Mouse (Mus musculus) midbrain, embryonic 11.5 days (tissue): ENCODE results near the gene Sema6d. TPM values are rescaled to one million over a fixed set of nuclear protein-coding genes. Genes with fewer than 3 reads are reported as not detected.
A peak's percentile ranks its signal among the peaks of the same experiment; 100 is the strongest.

Experiments
- ATAC-seq: fragments of 200-750 bp; cut with Nextera tagmentation; 2 replicates; pipeline ENCODE4 v1.8.0; 2017; ENCODE audit warnings: moderate TSS enrichment, moderate library complexity; ENCODE audit not compliant: low FRiP score
- DNase-seq: peaks from one replicate; pipeline ENCODE4 v3.0.0; 2015; ENCODE audit warnings: low spot score; ENCODE audit errors: missing footprints
- H3K27ac ChIP-seq: fragments of 300-500 bp; sonication (generic); 2 replicates; pipeline ENCODE4 v1.5.1; 2014; ENCODE audit warnings: low read depth, low read length
- H3K27me3 ChIP-seq: fragments of 300-500 bp; sonication (generic); 2 replicates; pipeline ENCODE4 v1.6.1; 2014; ENCODE audit warnings: mild to moderate bottlenecking, low read length, moderate library complexity, mixed read lengths; ENCODE audit not compliant: control insufficient read depth, insufficient read depth
- H3K36me3 ChIP-seq: fragments of 300-500 bp; sonication (generic); 2 replicates; pipeline ENCODE4 v1.6.1; 2014; ENCODE audit warnings: mild to moderate bottlenecking, low read length, moderate library complexity, mixed read lengths; ENCODE audit not compliant: control insufficient read depth, insufficient read depth
- H3K4me1 ChIP-seq: fragments of 300-500 bp; sonication (generic); 2 replicates; pipeline ENCODE4 v1.6.1; 2014; ENCODE audit warnings: low read length; ENCODE audit not compliant: control insufficient read depth, insufficient read depth
- H3K4me2 ChIP-seq: fragments of 300-500 bp; sonication (generic); 2 replicates; pipeline ENCODE4 v1.6.1; 2014; ENCODE audit warnings: mild to moderate bottlenecking, moderate library complexity
- H3K4me3 ChIP-seq: fragments of 300-500 bp; sonication (generic); 2 replicates; pipeline ENCODE4 v1.5.1; 2014; ENCODE audit warnings: low read depth, low read length
- H3K9ac ChIP-seq: fragments of 300-500 bp; sonication (generic); 2 replicates; pipeline ENCODE4 v1.6.1; 2014; ENCODE audit warnings: low read length
- H3K9me3 ChIP-seq: fragments of 300-500 bp; sonication (generic); 2 replicates; pipeline ENCODE4 v1.6.1; 2016; ENCODE audit warnings: low read length; ENCODE audit not compliant: control insufficient read depth
- WGBS: fragments of 180-500 bp; shearing (Covaris S2); extraction: QIAGEN DNeasy Blood & Tissue Kit; methylation state at CpG from one replicate; pipeline ENCODE4 v1.1.7; 2014; 5-methylcytosine and 5-hydroxymethylcytosine counted together
- polyA plus RNA-seq: library from polyadenylated mRNA; unstranded; fragments of >200 nt; fragmentation: Nextera tagmentation; extraction: Ambion mirVana; gene quantifications from 2 replicates; pipeline ENCODE4 v1.2.1, GENCODE M21; 2014

Sema6d gene
- polyA plus RNA-seq, 1 experiment from 2014 or later, result 11.1 TPM

DNA sequence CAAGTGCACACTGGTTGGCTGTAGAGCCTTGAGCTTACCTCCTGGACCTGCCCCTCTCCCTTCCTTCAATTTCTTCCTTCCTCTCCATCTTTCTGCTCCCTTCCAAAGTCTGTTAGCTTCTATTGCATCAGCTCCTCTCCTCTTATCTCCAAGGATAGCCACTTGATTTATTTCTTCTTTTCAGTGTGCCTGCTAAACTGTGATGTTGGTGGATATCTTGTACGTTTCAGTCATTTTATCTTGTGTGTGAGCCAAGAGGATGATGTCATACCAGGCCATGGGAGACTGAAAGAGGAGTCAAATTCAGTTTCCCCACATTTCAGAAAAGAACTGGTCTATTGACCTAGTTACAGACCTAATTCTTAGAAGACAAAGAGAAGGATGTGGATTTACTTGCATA lies 153.8 kb downstream of the Sema6d start:
- H3K9me3 ChIP-seq, result no peaks in the 10 kb centered on the region
- H3K4me1 ChIP-seq, result no peaks in the 10 kb centered on the region
- DNase-seq, result no peak
- H3K4me3 ChIP-seq, result no peak overlapping the region
- ATAC-seq, result no peak
- H3K36me3 ChIP-seq, result no peaks in the 10 kb centered on the region
- H3K9ac ChIP-seq, result no peak overlapping the region
- H3K27ac ChIP-seq, result no peak overlapping the region
- H3K27me3 ChIP-seq, result no peaks in the 10 kb centered on the region
- H3K4me2 ChIP-seq, result no peak overlapping the region
- WGBS, result 92% methylated on average over 1 of the region's 1 CpGs

DNA sequence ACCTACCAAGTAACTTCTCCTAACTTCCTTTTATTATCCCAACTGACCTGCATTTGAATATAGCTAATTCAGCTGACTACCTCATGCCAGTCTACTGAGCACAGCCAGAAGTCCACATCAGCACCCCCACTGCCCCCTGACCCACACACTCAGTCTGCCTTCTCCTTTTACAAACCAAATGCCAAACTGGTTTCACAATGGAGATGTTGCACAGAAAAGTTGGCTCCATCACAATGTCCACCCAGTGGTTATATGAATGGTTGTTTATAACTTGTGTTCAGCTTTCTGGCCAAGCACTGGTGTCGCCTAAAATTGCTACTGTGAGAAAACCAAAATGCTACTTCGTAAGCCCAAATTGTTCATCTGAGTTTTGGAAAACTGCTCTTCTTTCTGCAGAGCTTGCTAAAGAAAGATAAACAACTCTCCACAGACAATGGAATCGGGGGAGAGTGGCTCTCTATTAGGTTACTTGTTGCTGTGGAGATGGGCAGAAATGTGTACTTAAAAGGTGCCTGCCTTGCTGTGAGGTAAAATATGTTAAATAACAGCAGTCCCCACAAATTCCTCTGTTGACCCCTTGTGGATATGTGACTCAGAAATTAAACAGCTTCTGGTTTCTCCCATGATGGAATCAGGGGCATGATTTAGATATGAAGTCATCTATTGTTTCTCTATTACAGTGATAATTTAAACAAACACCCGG lies 154.9 kb downstream of the Sema6d start:
- 57% methylated on average over 4 of the region's 4 CpGs for WGBS
- no peak for ATAC-seq
- Histone ChIP-seq H3K4me3 (no peak overlapping the region), H3K27ac (no peak overlapping the region), H3K9ac (no peak overlapping the region), H3K36me3 (no peaks in the 10 kb centered on the region), H3K9me3 (no peaks in the 10 kb centered on the region), H3K4me1 (no peaks in the 10 kb centered on the region), H3K4me2 (no peak overlapping the region), H3K27me3 (no peaks in the 10 kb centered on the region)
- DNase-seq, result no peak

DNA sequence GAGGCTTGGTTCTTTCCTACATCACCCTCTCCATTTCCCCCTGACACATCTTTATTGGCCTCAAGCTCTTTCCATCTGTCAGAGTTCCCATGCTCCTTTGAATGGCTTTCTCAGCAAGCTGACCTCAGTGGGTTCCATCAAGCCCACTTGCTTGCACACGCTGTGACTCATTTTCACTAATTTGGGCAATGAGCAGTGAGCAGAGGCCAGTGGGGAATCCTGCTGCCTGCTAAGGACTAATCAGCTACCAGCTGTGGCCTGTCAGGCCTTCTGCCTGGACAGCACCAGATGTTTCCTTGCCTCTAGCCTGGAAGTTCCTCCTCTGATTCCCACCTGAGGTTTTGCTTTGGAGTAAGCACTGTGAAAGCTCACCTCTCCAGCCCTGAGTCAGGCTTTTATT lies 168.3 kb downstream of the Sema6d start:
- Histone ChIP-seq H3K27ac (no peak overlapping the region), H3K27me3 (no peaks in the 10 kb centered on the region), H3K9me3 (no peaks in the 10 kb centered on the region), H3K4me1 (no peaks in the 10 kb centered on the region), H3K36me3 (no peaks in the 10 kb centered on the region), H3K4me3 (no peak overlapping the region), H3K9ac (no peak overlapping the region), H3K4me2 (no peak overlapping the region)
- DNase-seq (no peak), ATAC-seq (no peak)
- 59% methylated on average over 1 of the region's 1 CpGs for WGBS

DNA sequence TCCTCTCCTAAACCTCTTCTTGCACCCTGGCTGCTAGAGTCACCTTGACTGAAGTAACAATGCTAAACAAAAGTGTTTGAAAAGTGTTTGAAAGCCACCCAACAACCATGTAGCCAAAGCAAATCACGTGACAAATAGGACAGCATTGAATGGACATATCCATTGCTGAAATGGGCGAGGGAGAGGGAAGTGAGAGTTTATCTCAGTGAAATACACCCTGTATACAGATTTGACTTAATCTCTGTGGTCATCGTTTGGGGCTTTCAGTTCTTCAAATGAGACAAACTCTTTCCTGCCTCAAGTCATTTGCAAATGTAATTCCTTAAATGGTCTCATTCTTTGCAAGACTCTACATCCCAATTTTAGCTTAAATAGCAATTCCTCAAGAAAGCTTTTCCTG lies 174.5 kb downstream of the Sema6d start:
- ATAC-seq (no peak), DNase-seq (no peak)
- Histone ChIP-seq H3K36me3 (no peaks in the 10 kb centered on the region), H3K9me3 (no peaks in the 10 kb centered on the region), H3K4me2 (no peak overlapping the region), H3K27me3 (no peaks in the 10 kb centered on the region), H3K27ac (no peak overlapping the region), H3K4me1 (no peaks in the 10 kb centered on the region), H3K4me3 (no peak overlapping the region), H3K9ac (no peak overlapping the region)
- 88% methylated on average over 3 of the region's 3 CpGs for WGBS

DNA sequence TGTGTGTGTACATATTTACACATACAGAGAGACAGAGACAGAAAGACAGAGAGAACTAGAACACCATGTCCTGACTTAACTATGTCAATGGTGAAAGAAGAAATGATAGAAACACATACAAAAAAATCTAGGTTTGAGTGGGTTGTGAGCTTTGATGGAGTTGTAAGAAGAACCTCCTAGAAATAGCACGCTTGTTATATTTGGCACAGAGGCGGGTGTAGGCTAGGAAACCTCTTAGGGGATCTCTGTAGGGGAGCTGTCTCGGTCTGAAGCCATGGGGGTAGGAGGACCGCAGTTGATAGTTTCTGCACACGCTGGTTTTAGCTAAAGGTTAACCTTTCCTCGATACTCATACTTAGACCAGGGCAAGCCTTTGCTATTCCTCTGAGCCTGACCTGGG lies 181.4 kb downstream of the Sema6d start:
- Histone ChIP-seq H3K9me3 (no peaks in the 10 kb centered on the region), H3K27ac (no peak overlapping the region), H3K27me3 (no peaks in the 10 kb centered on the region), H3K4me2 (no peak overlapping the region), H3K36me3 (no peaks in the 10 kb centered on the region), H3K9ac (no peak overlapping the region), H3K4me3 (no peak overlapping the region), H3K4me1 (no peaks in the 10 kb centered on the region)
- no peak for DNase-seq
- no peak for ATAC-seq
- WGBS, result 85% methylated on average over 6 of the region's 6 CpGs

DNA sequence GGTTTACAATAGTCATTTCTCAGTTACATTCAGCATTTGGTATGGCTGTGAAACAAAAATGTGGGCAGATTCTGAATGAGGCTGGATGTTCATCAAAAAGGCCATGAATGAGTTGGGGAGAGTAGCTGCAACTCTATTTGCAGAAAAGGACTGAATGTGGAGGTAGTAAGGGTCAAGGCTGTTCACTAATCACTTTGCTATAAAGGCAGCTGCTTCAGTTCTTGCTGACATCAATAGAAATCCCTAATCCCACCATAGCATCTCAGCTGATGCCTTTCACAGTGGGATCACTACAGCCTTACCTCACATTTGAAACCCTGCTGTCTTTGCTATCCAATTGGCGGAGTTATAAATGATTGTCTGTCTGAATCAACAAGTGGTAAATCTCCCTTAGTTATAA lies 187.7 kb downstream of the Sema6d start:
- H3K27me3 ChIP-seq, result no peaks in the 10 kb centered on the region
- 24% methylated on average over 1 of the region's 1 CpGs for WGBS
- no peak overlapping the region for H3K4me3 ChIP-seq
- DNase-seq, result no peak
- ATAC-seq, result peak; percentile 55
- H3K4me2 ChIP-seq, result no peak overlapping the region
- H3K9me3 ChIP-seq, result no peaks in the 10 kb centered on the region
- no peaks in the 10 kb centered on the region for H3K36me3 ChIP-seq
- H3K4me1 ChIP-seq, result peaks cover 5% of the 10 kb centered on the region; the same call in 1 of the 2 replicates
- no peak overlapping the region for H3K9ac ChIP-seq
- no peak overlapping the region for H3K27ac ChIP-seq

DNA sequence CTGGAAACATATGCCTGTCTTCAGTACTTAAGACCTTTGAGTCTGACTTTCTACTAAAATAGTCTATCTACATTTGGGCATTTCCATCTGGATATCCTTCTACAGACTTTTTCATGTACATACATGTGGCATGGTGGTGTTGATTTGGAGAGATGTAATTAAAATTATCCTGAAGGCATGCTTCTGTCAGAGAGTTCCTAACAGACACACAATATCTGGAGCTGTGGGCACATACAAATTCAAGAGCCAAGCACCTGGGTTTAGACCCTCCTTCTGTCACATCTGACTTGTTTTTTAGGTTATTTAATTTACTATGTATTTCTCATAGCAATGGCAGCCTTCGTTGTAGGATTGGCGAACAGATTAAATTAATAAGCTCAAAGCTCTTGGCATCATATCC lies 195.3 kb downstream of the Sema6d start:
- Histone ChIP-seq H3K36me3 (no peaks in the 10 kb centered on the region), H3K27ac (no peak overlapping the region), H3K4me2 (no peak overlapping the region), H3K4me3 (no peak overlapping the region), H3K4me1 (no peaks in the 10 kb centered on the region), H3K9me3 (no peaks in the 10 kb centered on the region), H3K27me3 (no peaks in the 10 kb centered on the region), H3K9ac (no peak overlapping the region)
- WGBS, result 98% methylated on average over 2 of the region's 2 CpGs
- no peak for DNase-seq
- no peak for ATAC-seq

DNA sequence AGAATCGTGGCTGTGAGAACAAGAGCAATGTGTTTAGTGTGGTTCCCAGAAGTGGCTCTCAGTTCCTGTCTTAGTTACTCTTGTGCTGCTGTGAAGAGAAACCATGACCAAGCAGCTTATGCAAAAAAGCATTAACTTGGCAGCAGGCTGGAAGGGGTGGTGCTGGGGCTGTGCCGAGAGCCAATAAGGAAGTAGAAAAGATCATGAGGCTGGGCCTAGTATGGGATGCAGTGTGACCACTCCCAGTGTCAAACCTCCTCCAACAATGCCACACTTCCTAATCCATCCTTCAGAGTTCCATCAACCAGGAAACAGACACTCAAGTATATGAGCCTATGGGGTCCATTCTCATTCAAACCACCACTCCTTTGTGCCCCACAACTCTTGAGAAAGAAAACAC lies 199.6 kb downstream of the Sema6d start:
- H3K4me3 ChIP-seq, result no peak overlapping the region
- DNase-seq, result no peak
- no peaks in the 10 kb centered on the region for H3K36me3 ChIP-seq
- no peaks in the 10 kb centered on the region for H3K9me3 ChIP-seq
- peak; percentile 78 for ATAC-seq
- no peak overlapping the region for H3K9ac ChIP-seq
- 50% methylated on average over 2 of the region's 2 CpGs for WGBS
- no peaks in the 10 kb centered on the region for H3K27me3 ChIP-seq
- no peak overlapping the region for H3K27ac ChIP-seq
- no peak overlapping the region for H3K4me2 ChIP-seq
- no peaks in the 10 kb centered on the region for H3K4me1 ChIP-seq

DNA sequence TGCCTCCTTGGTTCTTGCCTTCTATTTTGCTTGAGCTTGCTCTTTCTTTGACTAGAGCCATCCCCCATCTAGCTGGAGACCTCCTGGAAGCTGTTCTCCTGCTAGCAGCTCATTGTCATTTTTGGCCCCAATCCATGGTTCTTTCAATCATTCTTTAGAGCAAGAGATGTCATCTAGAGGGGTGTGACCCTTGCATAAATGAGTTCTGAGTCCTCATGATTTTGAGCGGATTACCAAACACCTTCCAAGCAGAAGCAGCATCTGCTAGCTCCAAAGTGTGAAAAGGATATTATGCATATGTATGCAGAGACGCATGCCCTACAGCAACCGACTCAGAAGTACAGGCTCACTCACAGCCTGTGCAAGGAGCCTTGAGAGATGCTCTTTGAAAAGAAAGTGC lies 201.4 kb downstream of the Sema6d start:
- DNase-seq (no peak), ATAC-seq (no peak)
- no peak overlapping the region for H3K27ac ChIP-seq
- no peaks in the 10 kb centered on the region for H3K9me3 ChIP-seq
- no peak overlapping the region for H3K4me3 ChIP-seq
- no peak overlapping the region for H3K9ac ChIP-seq
- H3K4me1 ChIP-seq, result no peaks in the 10 kb centered on the region
- no peaks in the 10 kb centered on the region for H3K36me3 ChIP-seq
- 84% methylated on average over 3 of the region's 3 CpGs for WGBS
- no peaks in the 10 kb centered on the region for H3K27me3 ChIP-seq
- no peak overlapping the region for H3K4me2 ChIP-seq
